Mouse (Mus musculus): ENCODE data around the gene 4930572O03Rik. TPM values are rescaled to one million over a fixed set of nuclear protein-coding genes. Genes with fewer than 3 reads are reported as not detected.
A peak's percentile ranks its signal among the peaks of the same experiment; 100 is the strongest.
"Not testable (repeated sequence)": the region's sequence is repeated elsewhere in the genome, so short reads cannot be mapped to it uniquely, and the experiment has no call there.

4930572O03Rik gene
- polyA plus RNA-seq, 1 experiment from 2014 or later, result not detected

DNA sequence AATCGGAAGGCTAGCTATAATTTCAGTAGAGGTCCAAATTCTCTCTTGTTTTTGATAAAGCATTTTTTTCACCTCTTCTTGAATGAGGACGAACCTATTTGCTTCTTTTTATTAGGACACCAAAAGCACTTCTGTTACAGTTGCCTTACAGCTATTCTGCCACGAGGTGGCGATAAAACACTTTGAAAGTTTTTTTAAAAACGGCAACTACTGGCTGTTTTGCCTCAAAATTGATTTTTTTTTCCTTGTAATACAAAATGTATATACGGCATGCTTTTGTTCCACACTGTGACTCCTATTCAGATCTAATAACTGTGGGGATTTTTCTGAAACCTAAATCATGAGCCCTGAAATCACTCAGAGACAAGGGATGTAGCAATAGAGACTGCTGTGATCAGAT lies 11.2 kb downstream of the 4930572O03Rik start:
- not testable (repeated sequence) for H3K27me3 ChIP-seq (ENCODE audit: control insufficient read depth, insufficient read depth, low read length); H3K4me3 ChIP-seq (ENCODE audit: low read depth, low read length); H3K36me3 ChIP-seq (ENCODE audit: control insufficient read depth, insufficient read depth, low read length); H3K4me2 ChIP-seq (replicated peaks; ENCODE audit: low read depth, low read length); H3K27ac ChIP-seq (ENCODE audit: low read length); H3K9ac ChIP-seq (replicated peaks; ENCODE audit: low read depth, low read length); ATAC-seq (ENCODE audit: insufficient number of reproducible peaks, insufficient read depth, low FRiP score, low read depth); H3K9me3 ChIP-seq (ENCODE audit: control insufficient read depth, low read depth, low read length); H3K4me1 ChIP-seq (ENCODE audit: control insufficient read depth, insufficient read depth, low read length)
- WGBS, result 29% methylated on average over 6 of the region's 6 CpGs

DNA sequence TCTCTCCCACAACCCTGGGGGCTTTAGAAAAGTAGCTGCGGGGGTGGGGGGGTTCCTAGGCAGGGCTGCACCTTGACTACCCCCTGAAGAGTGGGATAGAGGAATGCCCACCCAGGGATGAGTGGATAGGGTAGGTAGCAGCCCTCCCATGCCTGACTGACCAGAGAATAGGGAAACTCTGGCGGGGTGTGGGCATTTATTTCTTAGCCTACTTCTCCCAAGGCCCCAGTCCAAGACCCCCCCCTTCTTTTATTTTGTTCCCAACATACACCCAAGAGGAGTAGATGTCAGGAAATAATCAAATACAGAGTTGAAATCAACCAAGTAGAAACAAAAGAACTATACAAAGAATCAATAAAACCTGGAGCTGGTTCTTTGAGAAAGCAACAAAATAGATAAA lies 19.2 kb downstream of the 4930572O03Rik start:
- H3K9me3 ChIP-seq (ENCODE audit: control insufficient read depth, low read depth, low read length); H3K27me3 ChIP-seq (ENCODE audit: control insufficient read depth, insufficient read depth, low read length); H3K4me2 ChIP-seq (replicated peaks; ENCODE audit: low read depth, low read length); H3K4me3 ChIP-seq (ENCODE audit: low read depth, low read length); H3K27ac ChIP-seq (ENCODE audit: low read length); H3K36me3 ChIP-seq (ENCODE audit: control insufficient read depth, insufficient read depth, low read length); H3K9ac ChIP-seq (replicated peaks; ENCODE audit: low read depth, low read length); H3K4me1 ChIP-seq (ENCODE audit: control insufficient read depth, insufficient read depth, low read length): not testable (repeated sequence)
- ATAC-seq (ENCODE audit: insufficient number of reproducible peaks, insufficient read depth, low FRiP score, low read depth), result 0 out of 2 replicates have a peak, but pooled peaks have one; percentile 63
- WGBS, result 65% methylated on average over 2 of the region's 2 CpGs

DNA sequence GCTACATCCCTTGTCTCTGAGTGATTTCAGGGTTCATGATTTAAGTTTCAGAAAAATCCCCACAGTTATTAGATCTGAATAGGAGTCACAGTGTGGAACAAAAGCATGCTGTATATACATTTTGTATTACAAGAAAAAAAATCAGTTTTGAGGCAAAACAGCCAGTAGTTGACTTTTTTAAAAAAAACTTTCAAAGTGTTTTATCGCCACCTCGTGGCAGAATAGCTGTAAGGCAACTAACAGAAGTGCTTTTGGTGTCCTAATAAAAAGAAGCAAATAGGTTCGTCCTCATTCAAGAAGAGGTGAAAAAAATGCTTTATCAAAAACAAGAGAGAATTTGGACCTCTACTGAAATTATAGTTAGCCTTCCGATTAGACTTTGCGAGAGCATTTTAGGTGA lies 26.8 kb downstream of the 4930572O03Rik start:
- not testable (repeated sequence) for H3K4me2 ChIP-seq (replicated peaks; ENCODE audit: low read depth, low read length); H3K9me3 ChIP-seq (ENCODE audit: control insufficient read depth, low read depth, low read length); ATAC-seq (ENCODE audit: insufficient number of reproducible peaks, insufficient read depth, low FRiP score, low read depth); H3K27ac ChIP-seq (ENCODE audit: low read length); H3K9ac ChIP-seq (replicated peaks; ENCODE audit: low read depth, low read length); H3K36me3 ChIP-seq (ENCODE audit: control insufficient read depth, insufficient read depth, low read length); H3K27me3 ChIP-seq (ENCODE audit: control insufficient read depth, insufficient read depth, low read length); H3K4me1 ChIP-seq (ENCODE audit: control insufficient read depth, insufficient read depth, low read length); H3K4me3 ChIP-seq (ENCODE audit: low read depth, low read length)
- WGBS, result 30% methylated on average over 5 of the region's 5 CpGs

DNA sequence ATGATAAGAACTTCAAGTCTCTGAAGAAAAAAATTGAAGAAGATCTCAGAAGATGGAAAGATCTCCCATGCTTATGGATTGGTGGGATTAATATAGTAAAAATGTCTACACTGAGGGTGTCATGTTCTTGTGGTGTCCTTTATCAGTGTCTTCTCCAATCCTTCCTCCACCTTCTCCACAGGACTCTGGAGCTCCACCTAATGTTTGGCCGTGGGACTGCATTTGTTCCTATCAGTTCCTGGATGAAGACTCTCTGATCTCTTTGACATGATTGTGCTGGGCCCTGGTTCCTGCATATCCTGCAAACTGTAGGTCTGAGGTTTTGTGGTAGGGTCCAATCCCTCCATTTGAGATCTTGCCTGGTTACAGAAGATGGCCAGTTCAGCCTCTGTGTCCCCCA lies 28.7 kb downstream of the 4930572O03Rik start:
- H3K4me2 ChIP-seq (replicated peaks; ENCODE audit: low read depth, low read length); H3K4me3 ChIP-seq (ENCODE audit: low read depth, low read length); ATAC-seq (ENCODE audit: insufficient number of reproducible peaks, insufficient read depth, low FRiP score, low read depth): not testable (repeated sequence)

DNA sequence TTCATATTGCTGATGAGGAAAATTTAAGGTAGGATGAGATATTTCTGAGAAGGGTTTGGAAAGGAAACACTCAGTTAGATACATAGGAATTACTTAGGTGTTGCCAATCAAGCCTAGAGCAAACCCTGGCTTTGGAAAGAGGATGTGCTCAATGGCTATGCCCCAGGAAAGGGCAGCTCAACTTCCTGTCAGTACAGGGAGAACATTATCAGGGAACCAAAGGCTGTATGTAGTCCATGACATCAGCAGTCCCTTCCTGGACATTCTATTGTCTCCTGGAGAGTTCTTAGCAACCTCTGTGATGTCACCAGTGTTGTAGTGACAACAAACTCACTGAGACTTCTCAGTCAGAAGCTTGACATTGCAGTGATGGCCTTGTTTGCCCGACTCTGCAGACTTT lies 38.1 kb downstream of the 4930572O03Rik start, which contains the start of gene Speer4d:
Speer4d (plus strand) TSS at position 301 of the 400 bp plus-strand sequence.
- 67% methylated on average over 1 of the region's 1 CpGs for WGBS
- not testable (repeated sequence) for H3K36me3 ChIP-seq (ENCODE audit: control insufficient read depth, insufficient read depth, low read length); H3K27me3 ChIP-seq (ENCODE audit: control insufficient read depth, insufficient read depth, low read length); H3K4me3 ChIP-seq (ENCODE audit: low read depth, low read length); H3K4me1 ChIP-seq (ENCODE audit: control insufficient read depth, insufficient read depth, low read length); H3K4me2 ChIP-seq (replicated peaks; ENCODE audit: low read depth, low read length); H3K9ac ChIP-seq (replicated peaks; ENCODE audit: low read depth, low read length); ATAC-seq (ENCODE audit: insufficient number of reproducible peaks, insufficient read depth, low FRiP score, low read depth); H3K27ac ChIP-seq (ENCODE audit: low read length); H3K9me3 ChIP-seq (ENCODE audit: control insufficient read depth, low read depth, low read length)

More for the DNA sequence above, 28.7 kb downstream of the 4930572O03Rik start:
- H3K9ac ChIP-seq (replicated peaks; ENCODE audit: low read depth, low read length); H3K27ac ChIP-seq (ENCODE audit: low read length); H3K4me1 ChIP-seq (ENCODE audit: control insufficient read depth, insufficient read depth, low read length); H3K27me3 ChIP-seq (ENCODE audit: control insufficient read depth, insufficient read depth, low read length); H3K9me3 ChIP-seq (ENCODE audit: control insufficient read depth, low read depth, low read length); H3K36me3 ChIP-seq (ENCODE audit: control insufficient read depth, insufficient read depth, low read length): not testable (repeated sequence)
- 26% methylated on average over 1 of the region's 1 CpGs for WGBS

DNA sequence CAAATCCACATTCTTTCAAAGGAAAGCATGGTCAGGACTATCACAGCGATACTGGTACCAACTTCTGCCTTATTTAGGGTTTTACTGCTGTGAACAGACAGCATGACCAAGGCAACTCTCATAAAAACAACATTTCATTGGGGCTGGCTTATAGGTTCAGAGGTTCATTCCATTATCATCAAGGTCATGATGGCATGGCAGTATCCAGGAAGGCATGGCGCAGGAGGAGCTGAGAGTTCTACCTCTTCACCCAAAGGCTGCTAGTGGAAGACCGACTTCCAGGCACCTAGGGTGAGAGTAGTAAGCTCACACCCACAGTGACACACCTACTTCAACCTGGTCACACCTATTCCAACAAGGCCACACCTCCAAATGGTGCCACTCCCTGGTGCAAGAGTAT lies 40.7 kb downstream of the 4930572O03Rik start:
- not testable (repeated sequence) for H3K4me1 ChIP-seq (ENCODE audit: control insufficient read depth, insufficient read depth, low read length); H3K9ac ChIP-seq (replicated peaks; ENCODE audit: low read depth, low read length); H3K27ac ChIP-seq (ENCODE audit: low read length); H3K36me3 ChIP-seq (ENCODE audit: control insufficient read depth, insufficient read depth, low read length); H3K4me2 ChIP-seq (replicated peaks; ENCODE audit: low read depth, low read length); H3K9me3 ChIP-seq (ENCODE audit: control insufficient read depth, low read depth, low read length); H3K4me3 ChIP-seq (ENCODE audit: low read depth, low read length); H3K27me3 ChIP-seq (ENCODE audit: control insufficient read depth, insufficient read depth, low read length)
- WGBS, result 79% methylated on average over 3 of the region's 3 CpGs
- 0 out of 2 replicates have a peak, but pooled peaks have one; percentile 42 for ATAC-seq (ENCODE audit: insufficient number of reproducible peaks, insufficient read depth, low FRiP score, low read depth)

DNA sequence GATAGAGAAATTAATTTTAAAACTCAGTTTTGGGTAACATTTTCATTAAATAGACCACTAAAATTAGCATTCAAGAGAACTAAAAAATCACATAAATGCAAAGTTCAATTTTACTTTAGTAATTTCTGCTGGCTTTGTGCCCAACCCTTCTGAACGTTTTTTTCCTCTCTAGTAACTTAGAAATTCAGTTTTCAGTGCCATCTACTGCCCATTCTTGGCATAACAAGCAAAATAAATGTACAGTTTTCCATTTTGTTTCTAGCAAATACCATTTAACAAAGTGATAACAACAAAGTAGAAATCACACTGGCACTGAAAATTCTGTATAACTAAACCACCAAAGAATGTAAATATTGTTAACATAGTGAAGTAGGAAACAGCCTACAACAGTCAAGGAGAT lies 46.2 kb downstream of the 4930572O03Rik start:
- not testable (repeated sequence) for H3K9me3 ChIP-seq (ENCODE audit: control insufficient read depth, low read depth, low read length); H3K27me3 ChIP-seq (ENCODE audit: control insufficient read depth, insufficient read depth, low read length); H3K36me3 ChIP-seq (ENCODE audit: control insufficient read depth, insufficient read depth, low read length); H3K9ac ChIP-seq (replicated peaks; ENCODE audit: low read depth, low read length); H3K4me2 ChIP-seq (replicated peaks; ENCODE audit: low read depth, low read length); H3K4me3 ChIP-seq (ENCODE audit: low read depth, low read length); H3K4me1 ChIP-seq (ENCODE audit: control insufficient read depth, insufficient read depth, low read length); ATAC-seq (ENCODE audit: insufficient number of reproducible peaks, insufficient read depth, low FRiP score, low read depth); H3K27ac ChIP-seq (ENCODE audit: low read length)
- 7% methylated on average over 1 of the region's 1 CpGs for WGBS

DNA sequence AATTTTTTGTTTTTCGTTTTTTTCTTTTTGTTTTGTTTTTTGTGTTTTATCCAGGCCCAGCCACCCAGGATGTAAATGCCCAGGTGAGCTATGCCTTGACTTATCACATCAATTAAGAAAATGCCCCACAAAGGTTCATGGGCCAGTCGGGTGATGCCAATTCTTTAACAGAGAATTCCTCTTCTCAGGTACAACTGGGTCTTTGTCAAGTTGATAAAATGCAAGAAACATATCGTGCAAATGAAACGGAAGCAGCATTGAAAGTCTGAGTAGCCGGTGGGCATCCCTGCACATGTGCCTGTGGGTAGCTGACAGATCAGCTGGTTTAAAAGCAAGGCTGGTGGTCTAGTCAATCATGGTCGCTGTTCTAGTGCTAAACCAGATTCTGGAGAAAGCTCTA lies 50.2 kb downstream of the 4930572O03Rik start:
- H3K4me3 ChIP-seq (ENCODE audit: low read depth, low read length); H3K36me3 ChIP-seq (ENCODE audit: control insufficient read depth, insufficient read depth, low read length); H3K4me2 ChIP-seq (replicated peaks; ENCODE audit: low read depth, low read length); H3K4me1 ChIP-seq (ENCODE audit: control insufficient read depth, insufficient read depth, low read length); H3K9ac ChIP-seq (replicated peaks; ENCODE audit: low read depth, low read length); H3K9me3 ChIP-seq (ENCODE audit: control insufficient read depth, low read depth, low read length); H3K27ac ChIP-seq (ENCODE audit: low read length); H3K27me3 ChIP-seq (ENCODE audit: control insufficient read depth, insufficient read depth, low read length): not testable (repeated sequence)
- 0 out of 2 replicates have a peak, but pooled peaks have one; percentile 72 for ATAC-seq (ENCODE audit: insufficient number of reproducible peaks, insufficient read depth, low FRiP score, low read depth)
- 71% methylated on average over 5 of the region's 6 CpGs for WGBS

DNA sequence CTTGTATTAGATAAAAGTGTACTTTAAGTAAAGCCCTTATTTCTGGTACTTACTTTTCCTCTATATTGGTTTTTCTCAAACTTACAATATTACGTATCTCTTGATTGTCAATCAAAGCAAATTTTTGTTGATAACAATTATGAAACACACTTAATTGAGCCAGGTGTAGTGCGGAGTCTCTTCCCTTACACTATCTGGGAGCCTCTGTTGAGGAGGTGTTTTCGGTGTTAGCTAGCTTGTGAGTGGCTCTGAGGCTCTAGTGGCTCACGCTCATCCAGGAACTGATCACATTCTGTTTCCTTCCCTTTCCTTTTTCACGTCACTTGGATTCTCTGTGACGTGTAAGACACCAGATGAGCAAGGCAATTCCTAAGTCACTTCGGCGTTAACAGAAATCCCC lies 53.3 kb downstream of the 4930572O03Rik start:
- H3K27me3 ChIP-seq (ENCODE audit: control insufficient read depth, insufficient read depth, low read length); H3K36me3 ChIP-seq (ENCODE audit: control insufficient read depth, insufficient read depth, low read length); H3K27ac ChIP-seq (ENCODE audit: low read length); ATAC-seq (ENCODE audit: insufficient number of reproducible peaks, insufficient read depth, low FRiP score, low read depth); H3K4me1 ChIP-seq (ENCODE audit: control insufficient read depth, insufficient read depth, low read length); H3K4me2 ChIP-seq (replicated peaks; ENCODE audit: low read depth, low read length); H3K4me3 ChIP-seq (ENCODE audit: low read depth, low read length); H3K9ac ChIP-seq (replicated peaks; ENCODE audit: low read depth, low read length); H3K9me3 ChIP-seq (ENCODE audit: control insufficient read depth, low read depth, low read length): not testable (repeated sequence)
- 71% methylated on average over 8 of the region's 8 CpGs for WGBS

Data from stomach, embryonic 14.5 days (tissue).